Comparison of ENCODE assay signal across 23 mouse cellular contexts in the genomic region with DNA sequence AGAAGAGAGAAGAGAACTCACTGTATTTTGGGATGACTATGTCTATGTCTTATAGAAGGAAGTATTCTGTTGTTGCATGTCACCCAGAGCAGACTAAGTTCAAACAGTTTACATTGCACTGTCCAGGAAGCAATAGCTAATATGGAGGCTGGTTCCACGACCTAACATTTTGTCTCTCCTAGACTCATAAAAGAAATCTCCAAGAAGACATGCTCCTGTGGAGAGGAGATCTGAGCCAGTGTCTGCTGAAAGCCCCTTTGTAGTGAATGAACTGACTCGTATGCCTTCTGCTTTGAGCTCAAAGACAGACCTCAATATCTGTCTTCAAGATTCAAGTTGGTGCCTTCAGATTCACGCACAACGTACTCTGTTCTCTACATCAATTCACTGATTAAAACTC. TPM values are rescaled to one million over a fixed set of nuclear protein-coding genes. Genes with fewer than 3 reads are reported as not detected.
DNase-seq lines count a peak whose midpoint lies in the region; ATAC-seq and TF ChIP-seq lines count a peak whose summit lies in the region.
"Had no signal": no experiment of that assay in that cellular context is flagged by ENCODE, and none has a peak within 500 bp of the region (broad histone marks: within the 10 kb centered on the region; RNA-seq: fewer than 3 reads in every experiment).

No protein-coding gene starts in this region.

- no peaks in the 10 kb centered on the region for H3K4me1 ChIP-seq in hindbrain, embryonic 14.5 days (replicated peaks; ENCODE audit: control insufficient read depth, insufficient read depth, low read length)
- H3K4me1 ChIP-seq in hindbrain, embryonic 16.5 days (ENCODE audit: control insufficient read depth, insufficient read depth, low read depth, low read length), result no peaks in the 10 kb centered on the region
- H3K4me1 ChIP-seq in midbrain, embryonic 10.5 days, result peaks cover 77% of the 10 kb centered on the region
- H3K4me1 ChIP-seq in midbrain, embryonic 13.5 days (replicated peaks), result peaks cover 75% of the 10 kb centered on the region
- H3K4me1 ChIP-seq in midbrain, postnatal 0 days (ENCODE audit: insufficient read depth, low read length), result no peaks in the 10 kb centered on the region
- H3K4me1 ChIP-seq: intestine, embryonic 15.5 days had no signal

- peak overlapping the region; percentile 34; the same call in 1 of the 2 replicates for H3K4me2 ChIP-seq in hindbrain, embryonic 14.5 days (replicated peaks)
- H3K4me2 ChIP-seq in hindbrain, embryonic 16.5 days (ENCODE audit: low read length), result no peak overlapping the region
- H3K4me2 ChIP-seq in midbrain, embryonic 13.5 days (replicated peaks), result peak overlapping the region; percentile 74
- peak overlapping the region; percentile 37 for H3K4me2 ChIP-seq in midbrain, postnatal 0 days (ENCODE audit: low read depth, low read length, poor library complexity, severe bottlenecking)
- H3K4me2 ChIP-seq: heart, embryonic 12.5 days; intestine, embryonic 15.5 days had no signal

- no peak for DNase-seq in hindbrain, embryonic 14.5 days (ENCODE audit: low spot score)
- no peak for DNase-seq in midbrain, embryonic 10.5 days (ENCODE audit: low spot score)
- no peak for DNase-seq in midbrain, postnatal 0 days (ENCODE audit: low spot score)
- no peak for DNase-seq in left cerebral cortex, adult 18-20 months (ENCODE audit: low spot score in 2 of 2)
- DNase-seq: adrenal gland, postnatal 10 days; cerebellum, adult 11-12 months; cerebellum, adult 9-10 months; cerebellum, postnatal 25 days; forebrain, postnatal 0 days; gastrocnemius, postnatal 14 days had no signal

- no peaks in the 10 kb centered on the region for H3K36me3 ChIP-seq in hindbrain, embryonic 14.5 days (replicated peaks; ENCODE audit: control insufficient read depth, insufficient read depth)
- no peaks in the 10 kb centered on the region for H3K36me3 ChIP-seq in hindbrain, embryonic 16.5 days (ENCODE audit: control insufficient read depth, insufficient read depth, low read length)
- peaks cover 85% of the 10 kb centered on the region for H3K36me3 ChIP-seq in midbrain, embryonic 10.5 days
- H3K36me3 ChIP-seq in midbrain, embryonic 13.5 days, result peaks cover 6% of the 10 kb centered on the region; the same call in 1 of the 2 replicates
- no peaks in the 10 kb centered on the region for H3K36me3 ChIP-seq in midbrain, postnatal 0 days (ENCODE audit: insufficient read depth, low read length)
- H3K36me3 ChIP-seq: embryonic facial prominence, embryonic 10.5 days; G1E; heart, embryonic 12.5 days; hindbrain, embryonic 10.5 days; intestine, embryonic 15.5 days had no signal

- no peaks in the 10 kb centered on the region for H3K9me3 ChIP-seq in hindbrain, embryonic 14.5 days (ENCODE audit: control insufficient read depth, low read length)
- H3K9me3 ChIP-seq in hindbrain, embryonic 16.5 days (ENCODE audit: control insufficient read depth, low read length), result no peaks in the 10 kb centered on the region
- no peaks in the 10 kb centered on the region for H3K9me3 ChIP-seq in midbrain, embryonic 10.5 days (replicated peaks)
- no peaks in the 10 kb centered on the region for H3K9me3 ChIP-seq in midbrain, embryonic 13.5 days
- no peaks in the 10 kb centered on the region for H3K9me3 ChIP-seq in midbrain, postnatal 0 days (ENCODE audit: low read length)
- H3K9me3 ChIP-seq: embryonic facial prominence, embryonic 10.5 days; G1E; heart, embryonic 12.5 days; hindbrain, embryonic 10.5 days; intestine, embryonic 15.5 days had no signal

- peaks cover 99% of the 10 kb centered on the region for H3K27me3 ChIP-seq in hindbrain, embryonic 14.5 days (ENCODE audit: control insufficient read depth, insufficient read depth, low read length)
- peaks cover 49% of the 10 kb centered on the region for H3K27me3 ChIP-seq in hindbrain, embryonic 16.5 days (replicated peaks; ENCODE audit: control insufficient read depth, insufficient read depth, low read length)
- H3K27me3 ChIP-seq in midbrain, embryonic 10.5 days (ENCODE audit: low read depth, poor library complexity, severe bottlenecking), result peaks cover 82% of the 10 kb centered on the region
- peaks cover 48% of the 10 kb centered on the region for H3K27me3 ChIP-seq in midbrain, embryonic 13.5 days
- peaks cover 27% of the 10 kb centered on the region for H3K27me3 ChIP-seq in midbrain, postnatal 0 days (ENCODE audit: insufficient read depth, low read length)

- WGBS in hindbrain, embryonic 14.5 days, result 70% methylated on average over 4 of the region's 4 CpGs
- 62% methylated on average over 4 of the region's 4 CpGs for WGBS in hindbrain, embryonic 16.5 days
- 48% methylated on average over 4 of the region's 4 CpGs for WGBS in midbrain, embryonic 10.5 days
- 27% methylated on average over 4 of the region's 4 CpGs for WGBS in midbrain, embryonic 13.5 days
- WGBS in midbrain, postnatal 0 days, result 34% methylated on average over 4 of the region's 4 CpGs

- no peak overlapping the region for H3K4me3 ChIP-seq in hindbrain, embryonic 14.5 days (replicated peaks; ENCODE audit: low read length)
- H3K4me3 ChIP-seq in hindbrain, embryonic 16.5 days (ENCODE audit: low read length), result no peak overlapping the region
- H3K4me3 ChIP-seq in midbrain, embryonic 10.5 days, result peak overlapping the region; percentile 97
- peak overlapping the region; percentile 69 for H3K4me3 ChIP-seq in midbrain, embryonic 13.5 days (replicated peaks)
- H3K4me3 ChIP-seq in midbrain, postnatal 0 days (ENCODE audit: low read depth, low read length), result no peak overlapping the region
- H3K4me3 ChIP-seq: embryonic facial prominence, embryonic 10.5 days; heart, embryonic 12.5 days; hindbrain, embryonic 10.5 days; intestine, embryonic 15.5 days had no signal

- no peak for ATAC-seq in hindbrain, embryonic 14.5 days (ENCODE audit: low FRiP score)
- ATAC-seq in hindbrain, embryonic 16.5 days, result no peak
- no peak for ATAC-seq in midbrain, embryonic 13.5 days
- ATAC-seq in midbrain, postnatal 0 days (ENCODE audit: low FRiP score), result no peak
- ATAC-seq in activated CD4-positive, CD25-positive, alpha-beta regulatory T cell, adult 4 months, result no peak
- ATAC-seq: forebrain, postnatal 0 days; intestine, embryonic 15.5 days had no signal

- H3K27ac ChIP-seq in hindbrain, embryonic 14.5 days, result no peak overlapping the region
- H3K27ac ChIP-seq in hindbrain, embryonic 16.5 days (ENCODE audit: low read depth, low read length), result no peak overlapping the region
- peak overlapping the region; percentile 100 for H3K27ac ChIP-seq in midbrain, embryonic 10.5 days (replicated peaks)
- H3K27ac ChIP-seq in midbrain, embryonic 13.5 days, result no peak overlapping the region
- no peak overlapping the region for H3K27ac ChIP-seq in midbrain, postnatal 0 days (ENCODE audit: low read depth, low read length)
- H3K27ac ChIP-seq: embryonic facial prominence, embryonic 10.5 days; hindbrain, embryonic 10.5 days; intestine, embryonic 15.5 days had no signal

- TF ChIP-seq CTCF in midbrain, postnatal 0 days (IDR thresholded peaks at IDR 0.05), result no peak

- H3K9ac ChIP-seq in hindbrain, embryonic 14.5 days, result no peak overlapping the region
- H3K9ac ChIP-seq in hindbrain, embryonic 16.5 days (ENCODE audit: low read depth, low read length), result no peak overlapping the region
- H3K9ac ChIP-seq in midbrain, embryonic 13.5 days (replicated peaks), result peak overlapping the region; percentile 97
- H3K9ac ChIP-seq in midbrain, postnatal 0 days (replicated peaks; ENCODE audit: low read length, poor library complexity, severe bottlenecking), result no peak overlapping the region
- H3K9ac ChIP-seq: forebrain, postnatal 0 days; heart, embryonic 12.5 days; intestine, embryonic 15.5 days had no signal

RNA-seq across cellular contexts. Expression of gene Otx2, which starts 14.0 kb away (rescaled TPM):
- polyA plus RNA-seq in hindbrain, embryonic 14.5 days (2014; fragmentation: Nextera tagmentation; extraction: Ambion mirVana), result 18.5 and 20.3 TPM in 2 replicates
- polyA plus RNA-seq in hindbrain, embryonic 16.5 days (2015; fragmentation: Nextera tagmentation; extraction: Ambion mirVana), result 21.0 and 26.3 TPM in 2 replicates
- polyA plus RNA-seq in midbrain, embryonic 10.5 days (2016; fragmentation: Nextera tagmentation; extraction: Ambion mirVana), result 149 and 169 TPM in 2 replicates
- polyA plus RNA-seq in midbrain, embryonic 13.5 days (2015; fragmentation: Nextera tagmentation; extraction: Ambion mirVana), result 133 and 155 TPM in 2 replicates
- total RNA-seq in midbrain, postnatal 0 days (2014; rRNA removed), result 90.3 and 93.2 TPM in 2 replicates
- 61.2 and 62.0 TPM in 2 replicates for polyA plus RNA-seq in midbrain, postnatal 0 days (2015; fragmentation: Nextera tagmentation; extraction: Ambion mirVana)
- total RNA-seq in left cerebral cortex, adult 18-20 months (2021), result under 1 TPM in 1 of 2 experiments, not detected in 1; 0.35 TPM
- under 1 TPM in 1 of 2 experiments, not detected in 1; 0.28 TPM for polyA plus RNA-seq in activated CD4-positive, CD25-positive, alpha-beta regulatory T cell, adult 4 months (2017; shearing (Covaris generic))
- total RNA-seq: adrenal gland, postnatal 10 days; adrenal gland, postnatal 4 days; gastrocnemius, adult 18-20 months; gastrocnemius, postnatal 14 days; heart, postnatal 25 days had no signal
- polyA plus RNA-seq: G1E; gonadal fat pad, adult 2 months; heart, embryonic 16.5 days had no signal

Comparison
In these comparisons a context has a peak if more than half of its experiments do, and no peak if none do; other contexts are left out.
1. H3K4me3 ChIP-seq: peak in midbrain, embryonic 10.5 days (single experiment) and midbrain, embryonic 13.5 days (single experiment); none in hindbrain, embryonic 14.5 days (single experiment), hindbrain, embryonic 16.5 days (single experiment) and midbrain, postnatal 0 days (single experiment).
2. RNA of gene Otx2, which starts 14.0 kb away (polyA plus RNA-seq): 133 to 155 TPM in midbrain, embryonic 13.5 days, 149 to 169 TPM in midbrain, embryonic 10.5 days, 61.2 to 62.0 TPM in midbrain, postnatal 0 days, 21.0 to 26.3 TPM in hindbrain, embryonic 16.5 days and 18.5 to 20.3 TPM in hindbrain, embryonic 14.5 days; 0.28 TPM in activated CD4-positive, CD25-positive, alpha-beta regulatory T cell, adult 4 months; every median in the first group is over 10 times any median in the second.